Mouse (Mus musculus): Measurements from ENCODE around the gene Pcsk6.

The Pcsk6 gene

DNA sequence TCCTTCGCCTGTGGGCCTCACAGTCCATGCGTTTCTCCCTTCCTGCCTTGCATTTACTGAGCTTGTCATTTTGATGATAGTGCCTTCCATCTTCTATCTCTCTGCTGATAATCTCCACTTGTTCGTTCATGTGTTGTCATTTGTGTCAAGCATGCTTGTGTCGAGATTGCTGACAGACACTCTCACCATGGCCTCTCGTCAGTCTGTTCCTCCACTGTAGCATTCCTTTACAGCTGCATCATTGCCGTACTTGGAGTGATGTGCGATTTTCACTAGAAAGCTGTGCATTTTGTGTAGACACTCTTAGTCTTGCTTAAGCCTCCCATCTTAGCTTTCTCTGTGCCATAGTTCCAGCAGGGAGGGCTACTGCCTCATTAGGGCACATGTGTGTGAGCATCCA is 79.5 kb downstream of the Pcsk6 start:
- no peak for DNase-seq (ENCODE audit: low spot score in 2 of 2)

DNA sequence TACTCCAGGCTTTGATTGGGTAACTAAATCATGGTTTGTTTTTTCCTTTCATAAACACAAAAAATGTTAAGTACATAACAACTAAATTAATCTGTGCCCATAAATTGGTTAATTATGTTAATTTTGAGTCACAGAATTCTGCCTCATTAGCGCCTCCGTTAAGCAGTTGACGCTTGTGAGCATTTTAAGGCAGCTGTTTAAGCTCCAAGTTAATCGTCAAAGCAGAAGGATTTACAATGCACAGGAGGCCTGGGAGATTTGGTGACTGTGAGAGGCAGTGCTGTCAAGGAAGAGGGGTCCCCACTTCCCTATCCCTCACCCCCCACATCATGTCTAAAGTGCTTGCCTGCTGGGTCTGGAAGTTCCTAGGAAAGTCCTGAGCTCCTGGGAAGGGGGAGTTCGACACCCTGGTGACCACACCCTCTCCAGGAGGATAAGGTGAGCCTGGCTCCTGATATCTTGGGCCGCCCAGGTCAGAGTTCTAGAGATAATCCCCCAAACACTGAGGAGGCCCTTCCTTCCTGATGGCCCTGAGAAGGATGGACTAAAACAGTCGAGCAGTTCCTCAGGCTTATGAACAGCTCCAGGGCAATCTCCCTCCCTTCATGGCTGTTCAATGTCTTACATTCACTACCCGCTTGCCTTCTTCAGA is 83.9 kb downstream of the Pcsk6 start:
- DNase-seq (ENCODE audit: low spot score in 2 of 2): no peak

DNA sequence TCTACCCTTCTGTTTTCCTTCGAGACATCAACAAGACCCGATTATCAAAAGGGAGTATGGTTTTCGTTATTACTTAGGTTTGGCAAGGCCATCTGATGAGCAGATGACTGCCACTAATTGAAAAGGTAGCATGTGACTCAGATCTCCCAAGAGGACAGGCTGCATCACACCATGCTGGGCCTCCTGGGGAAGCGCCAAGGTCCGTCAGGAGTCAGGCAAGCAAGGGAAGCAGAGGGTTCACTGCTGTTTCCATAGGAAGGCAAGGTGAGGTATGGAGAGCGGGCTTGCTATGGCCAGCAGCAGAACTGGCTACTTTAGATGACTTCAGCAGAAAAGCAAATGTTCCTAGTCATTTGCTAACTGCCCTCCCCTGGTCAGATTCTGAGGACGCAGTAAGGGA is 84.9 kb downstream of the Pcsk6 start:
- DNase-seq (ENCODE audit: low spot score in 2 of 2): no peak

DNA sequence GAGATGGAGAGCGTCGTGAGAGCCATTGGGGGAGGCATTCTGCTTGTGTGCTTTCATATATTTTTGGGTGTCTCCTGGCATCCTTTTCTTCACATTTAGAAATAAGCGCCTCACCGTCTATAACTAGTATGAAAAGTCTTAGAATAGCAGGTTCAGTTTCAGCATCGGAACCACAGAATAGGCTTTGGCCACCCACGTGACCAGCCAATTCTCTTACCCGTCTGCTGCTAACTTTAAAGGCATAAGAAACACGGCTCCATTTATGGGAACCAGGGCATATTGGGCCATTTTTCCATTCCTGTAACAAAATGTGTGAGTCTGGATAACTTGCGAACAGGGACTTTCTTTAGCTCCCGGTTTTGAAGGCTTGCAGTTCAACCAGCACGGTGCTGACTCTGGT is 87.4 kb downstream of the Pcsk6 start:
- DNase-seq (ENCODE audit: low spot score in 2 of 2): no peak

DNA sequence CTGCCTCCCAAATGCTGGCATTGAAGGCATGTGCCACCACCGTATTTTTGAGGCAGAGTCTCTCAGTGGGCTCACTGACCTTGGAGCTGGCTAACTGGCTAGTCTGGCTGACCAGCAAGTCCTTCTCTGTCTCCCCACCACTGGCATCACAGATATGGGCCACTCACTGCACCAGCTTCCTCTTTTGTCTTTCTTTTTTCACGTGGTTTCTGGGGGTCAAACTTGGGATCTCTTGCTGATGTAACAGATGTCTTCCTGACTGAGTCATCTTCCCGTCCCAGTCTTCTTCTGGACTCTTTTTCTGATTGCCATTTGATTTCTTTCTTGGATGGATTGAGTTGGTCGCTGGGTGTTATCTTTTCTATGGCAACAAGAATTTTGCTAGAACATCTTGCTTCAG is 93.0 kb downstream of the Pcsk6 start:
- DNase-seq (ENCODE audit: low spot score in 2 of 2): no peak

DNA sequence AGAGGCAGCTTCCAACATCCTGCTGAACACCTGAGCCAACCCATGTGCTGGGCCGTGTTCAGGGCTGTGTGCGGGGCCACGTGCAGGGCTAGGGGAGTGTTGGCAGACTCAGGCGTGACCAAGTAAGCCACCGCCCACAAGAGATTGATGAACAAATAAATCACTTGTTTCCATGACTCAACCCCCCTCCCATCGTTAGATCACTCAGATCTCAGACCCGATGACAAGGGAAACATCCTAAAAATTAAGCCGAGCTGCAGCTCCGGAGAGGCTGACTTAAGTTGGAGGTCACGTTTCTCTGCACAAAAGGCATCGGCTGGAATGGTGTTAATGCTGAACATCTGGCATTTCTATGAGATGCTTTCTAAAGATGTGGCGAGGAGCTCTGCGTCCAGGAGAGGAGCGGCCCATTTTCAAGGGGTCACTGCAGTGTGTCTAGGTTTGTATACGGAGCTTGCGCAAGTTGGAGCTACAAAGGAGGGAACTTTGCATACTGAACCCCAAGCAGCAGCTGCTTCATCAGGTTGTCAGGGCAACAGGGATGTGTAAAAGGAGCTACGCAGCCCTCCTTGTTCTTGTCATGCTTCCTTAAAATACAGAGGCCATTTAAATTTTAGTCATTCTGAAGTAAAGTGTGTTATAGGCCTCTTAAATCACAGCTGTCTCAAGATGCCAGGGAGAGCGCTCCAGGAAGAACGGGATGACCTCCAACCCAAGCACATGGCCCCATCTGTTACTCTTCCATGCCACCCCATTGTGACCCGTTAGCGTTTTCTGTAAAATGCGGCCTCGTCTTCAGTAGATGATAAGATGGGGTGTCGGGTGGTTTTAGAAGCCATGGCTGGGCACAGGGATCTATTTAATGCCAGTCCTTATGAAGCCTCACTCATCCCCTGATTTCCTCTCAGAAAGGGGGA is 94.0 kb downstream of the Pcsk6 start:
- peak; percentile 41 to 50 for DNase-seq (ENCODE audit: low spot score in 2 of 2)

DNA sequence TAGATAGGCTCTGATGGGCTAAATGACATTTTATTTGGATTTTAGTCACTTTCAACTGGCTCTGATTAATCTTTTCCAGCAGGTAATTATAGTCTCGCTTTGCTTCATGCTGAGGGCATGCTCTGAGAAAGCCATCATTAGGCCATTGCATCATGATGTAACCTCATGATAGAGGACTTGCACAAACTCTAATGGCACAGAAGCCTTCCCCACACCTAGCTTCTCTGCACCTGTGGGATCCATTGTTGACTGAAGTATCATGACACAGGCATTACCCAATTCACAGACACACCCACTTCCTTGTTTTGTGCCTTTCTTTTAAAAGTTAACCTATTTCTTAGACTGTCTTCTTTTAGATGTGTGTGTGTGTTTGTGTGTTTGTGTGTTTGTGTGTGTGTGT is 95.7 kb downstream of the Pcsk6 start:
- no peak for DNase-seq (ENCODE audit: low spot score in 2 of 2)

DNA sequence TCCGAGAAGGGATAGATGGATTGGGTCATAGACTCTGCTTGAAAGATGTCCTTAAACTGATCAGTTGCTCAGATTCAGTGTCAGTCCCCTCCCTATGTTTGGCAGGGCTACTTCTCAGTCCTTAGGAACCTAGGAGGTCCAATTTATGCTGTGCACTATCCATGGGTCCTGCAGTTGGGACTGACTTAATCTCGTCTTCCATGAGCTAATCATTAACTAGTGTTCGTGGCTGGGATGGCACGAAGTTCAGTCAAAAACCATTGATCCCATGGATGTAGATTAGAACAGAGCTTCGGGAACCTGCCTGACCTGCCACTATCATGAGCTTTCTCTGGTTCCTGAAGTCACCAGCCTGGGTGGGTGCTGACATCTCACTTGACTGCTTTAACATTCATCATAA is 96.6 kb downstream of the Pcsk6 start:
- no peak for DNase-seq (ENCODE audit: low spot score in 2 of 2)

DNA sequence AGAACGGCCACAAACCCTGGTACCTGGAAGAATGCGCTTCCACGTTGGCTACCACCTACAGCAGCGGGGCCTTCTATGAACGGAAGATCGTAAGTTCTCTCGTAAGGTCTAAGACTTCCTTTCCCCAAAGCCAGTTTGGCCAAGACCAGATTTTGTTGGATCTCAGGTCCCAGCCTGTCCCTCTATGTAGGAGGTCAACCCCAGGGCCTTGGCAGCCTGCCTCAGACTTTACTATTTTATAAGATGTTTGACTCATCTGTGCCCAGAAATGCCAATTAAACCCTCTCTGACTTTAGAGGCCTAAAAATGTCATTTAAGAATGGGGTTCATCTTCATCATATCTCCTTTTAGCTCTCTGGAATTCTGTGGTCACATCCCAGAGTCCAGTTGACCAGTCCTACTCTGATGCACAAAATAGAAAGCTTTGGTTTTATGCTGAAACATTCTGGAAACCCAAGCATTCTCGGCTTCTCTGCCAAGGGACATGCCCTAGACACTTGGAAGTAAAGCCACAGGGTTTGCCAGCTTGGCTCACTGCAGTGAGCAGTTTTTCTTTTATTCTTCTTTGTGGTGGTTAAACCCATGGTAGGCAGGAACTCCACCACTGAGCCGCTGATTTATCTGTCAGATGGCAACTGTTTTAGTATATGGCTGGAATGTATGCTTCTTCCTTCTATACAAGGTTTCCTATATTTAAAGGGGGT is 97.8 kb downstream of the Pcsk6 start:
- no peak for DNase-seq (ENCODE audit: low spot score in 2 of 2)

DNA sequence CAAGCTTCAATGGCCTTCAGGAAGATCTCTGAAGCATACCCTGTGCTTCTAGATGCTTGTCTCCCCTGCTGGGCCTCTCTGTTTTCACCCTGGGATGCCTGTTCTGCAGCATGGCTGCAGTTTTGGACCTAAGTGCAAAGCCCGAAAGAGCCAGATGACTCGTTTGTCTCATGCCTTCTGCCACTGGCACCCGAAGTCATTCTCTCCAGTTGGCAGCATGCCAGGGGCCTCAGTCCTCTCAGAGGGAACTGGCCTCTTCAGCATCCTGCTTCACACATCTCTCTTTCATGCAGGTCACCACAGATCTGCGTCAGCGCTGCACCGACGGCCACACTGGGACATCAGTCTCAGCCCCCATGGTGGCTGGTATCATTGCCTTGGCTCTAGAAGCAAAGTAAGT is 101.1 kb downstream of the Pcsk6 start:
- DNase-seq (ENCODE audit: low spot score in 2 of 2): no peak

DNA sequence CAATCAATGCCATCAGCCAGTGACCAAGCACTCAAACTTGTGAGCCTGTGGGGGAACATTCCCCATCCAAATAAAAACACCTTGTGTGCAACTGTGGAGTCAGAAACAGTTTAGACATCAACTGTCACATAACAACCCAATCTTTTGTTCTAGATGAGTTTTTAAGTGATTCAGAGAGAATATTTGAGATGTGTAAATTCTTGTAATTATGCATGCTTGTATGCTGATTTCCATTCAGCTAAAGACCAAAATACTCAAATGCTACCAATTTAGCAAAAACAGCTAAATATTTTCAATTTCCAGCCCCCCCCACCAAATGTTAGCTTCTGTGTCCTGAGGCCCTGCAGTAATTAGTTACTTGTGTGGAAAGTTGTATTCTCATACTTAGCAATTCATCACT is 102.9 kb downstream of the Pcsk6 start:
- no peak for DNase-seq (ENCODE audit: low spot score in 2 of 2)

DNA sequence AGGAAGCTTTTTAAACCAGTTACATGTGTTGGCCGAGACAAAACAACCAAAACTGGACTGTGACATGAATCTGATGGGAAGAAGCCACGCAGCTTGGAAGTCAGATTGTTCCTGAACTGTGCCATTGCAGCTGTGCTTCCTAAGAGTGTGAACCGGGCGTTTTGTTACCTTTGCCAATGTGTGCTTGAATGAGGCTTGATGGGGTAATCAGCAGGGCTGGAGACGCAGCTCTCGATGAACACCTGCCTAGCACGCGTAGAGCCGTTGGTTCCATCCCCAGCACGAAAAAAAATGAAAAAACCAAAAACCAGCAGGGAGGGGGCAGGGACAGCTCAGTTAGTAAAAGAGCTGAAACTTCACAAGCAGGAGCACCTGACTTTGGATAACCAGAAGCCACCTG is 109.8 kb downstream of the Pcsk6 start:
- DNase-seq (ENCODE audit: low spot score in 2 of 2): no peak

DNA sequence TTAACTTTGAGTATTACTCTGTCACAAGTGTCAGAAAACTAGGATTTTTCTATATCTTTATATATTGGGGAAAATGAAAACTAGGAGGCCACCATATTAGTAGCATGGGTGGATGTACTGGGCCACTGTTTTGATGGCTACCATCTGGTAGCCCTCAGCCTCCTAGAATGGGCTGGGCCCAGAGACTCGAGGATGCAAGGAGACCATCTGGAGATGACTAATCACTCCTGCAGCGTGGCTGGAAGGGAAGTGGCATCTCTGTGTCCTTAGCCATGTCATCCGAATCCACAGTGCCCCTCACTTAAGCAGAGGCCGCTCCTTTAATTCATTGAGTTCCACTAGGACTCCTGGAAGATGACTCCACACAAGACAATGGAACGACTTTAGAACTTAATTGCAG is 115.8 kb downstream of the Pcsk6 start:
- no peak for DNase-seq (ENCODE audit: low spot score in 2 of 2)

DNA sequence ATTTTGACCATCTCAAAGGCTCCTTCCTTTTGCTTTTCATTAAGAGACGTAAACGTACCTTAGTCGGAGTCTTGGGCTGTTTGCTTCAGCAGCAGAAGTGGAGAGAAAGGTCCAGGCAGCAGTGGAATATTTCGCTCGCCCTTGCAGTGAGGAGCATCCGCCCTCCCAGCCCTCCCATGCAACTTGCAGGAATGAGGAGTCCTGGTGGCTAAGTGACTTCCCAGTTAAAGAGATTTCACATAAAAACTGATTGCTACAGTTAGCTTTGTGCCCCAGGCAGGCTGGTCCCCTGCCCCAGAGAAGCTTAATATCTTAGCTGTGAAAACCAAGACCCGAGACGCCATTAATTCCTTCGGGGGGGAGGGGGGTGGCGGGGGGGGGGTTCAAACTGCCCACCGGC is 116.4 kb downstream of the Pcsk6 start:
- no peak for DNase-seq (ENCODE audit: low spot score in 2 of 2)

DNA sequence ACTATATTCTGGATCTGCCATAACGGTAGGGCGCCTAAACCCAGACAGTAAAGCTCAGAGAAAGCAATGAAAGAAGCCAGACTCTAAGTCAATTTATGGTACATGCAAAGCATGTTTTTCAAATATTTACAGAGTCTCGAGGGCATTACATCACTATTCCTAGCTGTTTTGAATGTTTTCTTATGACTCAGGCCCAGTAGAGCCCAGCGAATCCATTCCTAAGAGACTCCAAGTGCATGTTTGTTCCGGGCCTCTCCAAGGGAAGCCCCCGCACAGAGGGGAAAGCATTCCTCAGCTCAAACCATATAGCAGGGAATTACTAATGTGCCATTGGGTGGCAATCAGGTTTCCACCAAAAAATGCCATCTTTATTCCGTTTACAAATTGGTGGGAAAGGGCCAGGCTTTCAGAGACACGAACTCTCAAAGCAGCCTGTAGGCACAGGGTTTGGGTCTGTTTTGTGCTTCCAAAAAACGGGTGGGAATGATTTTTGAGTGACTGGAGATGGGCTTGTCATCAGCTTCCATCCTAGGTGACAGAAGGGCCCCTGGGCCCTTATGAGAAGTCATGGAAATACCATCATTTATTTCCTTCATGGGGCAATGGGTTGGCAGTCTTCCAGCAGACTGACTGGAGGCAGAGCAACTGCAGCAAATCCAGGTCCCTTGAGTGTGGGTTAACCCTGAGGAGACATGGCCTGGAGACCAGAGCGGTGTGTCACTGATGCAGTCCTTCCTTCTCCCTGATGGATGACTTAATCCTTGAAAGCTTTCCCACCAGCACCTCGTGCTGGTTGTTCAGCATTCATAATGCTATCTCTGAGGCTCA is 117.7 kb downstream of the Pcsk6 start:
- DNase-seq (ENCODE audit: low spot score in 2 of 2): no peak

DNA sequence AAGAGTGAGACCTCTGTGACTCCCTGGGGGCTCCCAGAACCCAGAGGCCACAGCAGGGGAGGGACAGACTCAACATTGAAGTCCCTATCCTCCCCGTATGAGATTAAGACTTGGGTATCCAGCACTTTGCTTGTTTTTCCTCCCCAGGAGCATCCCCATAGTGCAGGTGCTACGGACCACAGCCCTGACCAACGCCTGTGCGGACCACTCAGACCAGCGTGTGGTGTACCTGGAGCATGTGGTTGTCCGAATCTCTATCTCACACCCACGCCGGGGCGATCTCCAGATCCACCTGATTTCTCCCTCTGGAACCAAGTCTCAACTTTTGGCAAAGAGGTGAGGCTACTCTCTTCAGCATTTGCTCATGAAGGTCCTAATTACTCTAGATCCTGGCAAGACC is 118.5 kb downstream of the Pcsk6 start:
- DNase-seq (ENCODE audit: low spot score in 2 of 2): no peak

DNA sequence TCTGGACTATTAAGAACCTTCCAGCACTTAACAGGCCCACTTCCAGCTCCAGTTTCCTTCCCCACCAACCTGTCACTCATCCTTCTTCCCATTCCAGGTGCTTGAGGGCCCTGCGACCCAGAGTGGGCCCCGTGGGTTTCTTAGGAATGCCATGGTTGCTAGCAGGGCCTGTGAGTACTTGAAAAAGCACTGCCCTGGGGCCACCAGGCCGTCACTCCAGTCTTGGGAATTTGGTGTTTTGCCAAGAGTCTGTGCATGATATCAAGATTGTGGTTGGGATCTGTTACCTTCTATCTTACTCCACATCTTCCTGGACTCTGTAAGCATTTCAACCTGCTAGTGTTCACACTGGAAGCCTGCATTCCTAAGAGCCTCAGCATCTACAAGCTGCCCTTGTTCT is 120.5 kb downstream of the Pcsk6 start:
- no peak for DNase-seq (ENCODE audit: low spot score in 2 of 2)

DNA sequence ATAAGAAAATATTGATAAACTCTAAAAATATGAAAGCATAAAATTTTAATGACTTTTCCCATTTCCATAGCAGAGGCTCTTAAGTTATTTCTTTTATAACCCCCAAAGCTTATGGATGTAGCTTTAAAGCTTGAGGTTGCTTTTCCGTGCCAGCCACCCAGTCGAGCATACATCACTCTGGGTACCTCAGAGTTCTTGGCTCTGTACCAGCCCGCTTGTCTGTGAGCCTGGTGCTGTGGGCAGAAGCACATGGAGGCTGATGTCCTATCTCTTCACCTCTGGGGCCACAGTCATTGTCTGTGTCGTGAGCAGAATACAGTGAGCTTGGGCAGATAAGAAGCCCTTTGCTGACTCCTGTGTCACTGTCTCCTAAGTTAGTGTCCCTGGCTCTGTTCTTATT is 126.7 kb downstream of the Pcsk6 start:
- no peak for DNase-seq (ENCODE audit: low spot score in 2 of 2)

DNA sequence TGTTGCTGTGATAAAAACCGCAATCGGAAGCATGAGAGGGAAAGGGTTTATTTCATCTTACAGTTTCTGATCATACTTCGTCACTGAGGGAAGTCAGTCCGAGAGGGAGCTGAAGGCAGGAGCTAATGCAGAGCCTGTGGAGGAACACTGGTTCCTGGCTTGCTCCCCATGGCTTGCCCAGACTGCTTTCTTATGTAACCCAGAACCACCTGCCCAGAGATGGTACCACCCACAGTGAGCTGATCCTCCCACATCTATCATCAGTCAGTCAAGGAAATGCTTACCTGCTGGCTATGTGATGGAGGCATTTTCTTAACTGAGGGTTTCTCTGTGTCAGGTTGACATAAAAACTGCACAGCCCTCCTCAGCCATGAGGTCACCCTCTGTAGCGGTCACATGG is 127.2 kb downstream of the Pcsk6 start:
- DNase-seq (ENCODE audit: low spot score in 2 of 2): no peak

DNA sequence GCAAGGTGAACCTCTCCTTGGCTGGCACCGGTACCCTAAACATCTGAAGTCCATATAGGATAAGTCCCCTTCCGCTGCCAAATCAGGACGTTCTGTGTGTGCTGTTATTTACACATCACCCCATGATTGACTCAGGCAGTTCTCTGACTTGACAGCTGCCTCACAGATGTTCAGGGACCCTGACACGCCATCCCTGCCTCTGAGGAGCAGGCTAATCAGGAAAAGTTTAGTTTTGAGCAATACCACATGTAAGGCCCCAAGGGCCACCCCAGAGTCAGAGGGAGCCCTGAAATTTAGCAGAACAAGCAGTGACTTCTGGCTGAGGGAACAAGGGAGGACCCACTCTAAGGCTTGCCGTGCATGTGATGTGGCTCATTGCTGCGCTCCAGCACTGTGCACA is 130.8 kb downstream of the Pcsk6 start:
- DNase-seq (ENCODE audit: low spot score in 2 of 2): no peak

DNA sequence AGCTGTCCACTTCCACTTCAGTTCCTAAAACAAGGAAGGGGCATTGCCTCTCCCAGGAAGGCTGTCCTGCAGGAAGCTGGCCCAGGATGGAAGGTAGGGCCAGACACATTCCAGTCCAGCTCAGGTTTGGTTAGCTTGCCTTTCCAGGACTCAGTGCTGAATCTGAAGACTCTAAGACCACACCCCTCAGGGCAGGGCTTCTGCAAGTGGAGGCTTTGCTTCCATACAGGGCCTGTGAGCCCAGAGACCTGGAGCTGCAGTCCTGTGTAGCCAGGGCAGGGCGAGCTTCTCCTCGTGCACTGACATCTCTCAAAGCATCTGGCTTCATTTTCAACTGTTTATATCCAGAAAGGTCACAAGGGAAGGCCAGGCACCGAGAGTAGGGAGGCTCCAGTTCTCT is 131.9 kb downstream of the Pcsk6 start:
- no peak for DNase-seq (ENCODE audit: low spot score in 2 of 2)

Data from frontal cortex, postnatal 10 days (tissue).